Mouse (Mus musculus) hindbrain, embryonic 13.5 days (tissue): ENCODE data around the gene Atp6v1c2. TPM values are rescaled to one million over a fixed set of nuclear protein-coding genes. Genes with fewer than 3 reads are reported as not detected.

Experiments used
- ATAC-seq: fragments of 200-750 bp; cut with Nextera tagmentation; 2 replicates; pipeline ENCODE4 v1.8.0; 2017; ENCODE audit warnings: moderate TSS enrichment; ENCODE audit not compliant: low FRiP score
- H3K27ac ChIP-seq: fragments of 300-500 bp; sonication (generic); 2 replicates; pipeline ENCODE4 v1.5.1; 2015; ENCODE audit warnings: inconsistent platforms, mild to moderate bottlenecking, moderate library complexity
- H3K27me3 ChIP-seq: fragments of 300-500 bp; sonication (generic); 2 replicates; pipeline ENCODE4 v1.6.1; 2015; ENCODE audit warnings: mild to moderate bottlenecking, inconsistent platforms
- H3K36me3 ChIP-seq: fragments of 300-500 bp; sonication (generic); 2 replicates; pipeline ENCODE4 v1.6.1; 2015; ENCODE audit warnings: mild to moderate bottlenecking, inconsistent platforms
- H3K4me1 ChIP-seq: fragments of 300-500 bp; sonication (generic); replicated peaks from 2 replicates; pipeline ENCODE4 v1.6.1; 2015; ENCODE audit warnings: inconsistent platforms
- H3K4me2 ChIP-seq: fragments of 300-500 bp; sonication (generic); 2 replicates; pipeline ENCODE4 v1.6.1; 2015; ENCODE audit warnings: inconsistent platforms, mild to moderate bottlenecking, moderate library complexity
- H3K4me3 ChIP-seq: fragments of 300-500 bp; sonication (generic); 2 replicates; pipeline ENCODE4 v1.5.1; 2015; ENCODE audit warnings: mild to moderate bottlenecking, inconsistent platforms
- H3K9ac ChIP-seq: fragments of 300-500 bp; sonication (generic); 2 replicates; pipeline ENCODE4 v1.6.1; 2015; ENCODE audit warnings: mild to moderate bottlenecking, inconsistent platforms
- H3K9me3 ChIP-seq: fragments of 300-500 bp; sonication (generic); 2 replicates; pipeline ENCODE4 v1.6.1; 2016; ENCODE audit warnings: inconsistent platforms
- WGBS: fragments of 180-500 bp; shearing (Covaris S2); methylation state at CpG from one replicate; pipeline ENCODE4 v1.1.7; 2015; 5-methylcytosine and 5-hydroxymethylcytosine counted together
- polyA plus RNA-seq: library from polyadenylated mRNA; unstranded; fragments of >200 nt; fragmentation: Nextera tagmentation; extraction: Ambion mirVana; gene quantifications from 2 replicates; pipeline ENCODE4 v1.2.1, GENCODE M21; 2015

Atp6v1c2 gene
- polyA plus RNA-seq, 1 experiment from 2014 or later: 0.26 TPM

DNA sequence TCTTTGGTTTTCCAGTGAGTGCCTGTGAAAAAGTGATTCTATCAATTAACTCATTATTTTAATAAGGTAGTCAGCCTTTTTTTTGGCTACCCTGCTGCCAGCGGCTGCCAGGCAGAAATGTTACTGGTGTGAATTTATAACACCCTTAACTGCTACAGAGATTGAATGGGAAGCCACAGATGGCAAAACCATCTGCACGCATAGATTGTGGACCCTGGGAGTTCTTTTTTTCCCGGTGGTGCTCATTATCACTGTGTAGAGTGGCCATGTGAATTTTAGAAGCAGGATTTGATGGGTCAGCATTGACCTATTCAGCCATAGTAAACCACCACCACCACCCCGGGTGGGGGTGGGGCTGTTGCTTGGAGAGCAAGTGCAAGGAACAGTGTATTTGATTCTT lies 61.8 kb downstream of the Atp6v1c2 start:
- Histone ChIP-seq H3K9me3 (no peaks in the 10 kb centered on the region), H3K4me3 (peak overlapping the region; percentile 97), H3K27me3 (no peaks in the 10 kb centered on the region), H3K9ac (peak overlapping the region; percentile 93), H3K27ac (peak overlapping the region; percentile 82), H3K4me1 (peaks cover 49% of the 10 kb centered on the region), H3K36me3 (peaks cover 30% of the 10 kb centered on the region), H3K4me2 (peak overlapping the region; percentile 80)
- ATAC-seq: no peak
- WGBS: 8% methylated on average over 4 of the region's 4 CpGs

GRCm38 (mm10) chr12:17266673-17266990 lies 62.5 kb downstream of the Atp6v1c2 start:
- WGBS: under 1% methylated on average over 21 of the region's 21 CpGs
- peak; percentile 88 for ATAC-seq

GRCm38 (mm10) chr12:17265971-17266672 lies 63.0 kb downstream of the Atp6v1c2 start, which contains the start of gene Pdia6:
Gene Pdia6, plus strand, starts transcription at chr12:17266545.
- H3K9ac ChIP-seq: peak within 1 kb of the TSS; percentile 93
- peak within 1 kb of the TSS; percentile 80 for H3K4me2 ChIP-seq
- WGBS: 2% methylated on average over 47 of the region's 48 CpGs
- peaks cover 37% of the 10 kb centered on the region for H3K4me1 ChIP-seq
- no peaks in the 10 kb centered on the region for H3K27me3 ChIP-seq
- no peaks in the 10 kb centered on the region for H3K9me3 ChIP-seq
- H3K36me3 ChIP-seq: peaks cover 18% of the 10 kb centered on the region
- peak; percentile 98 for ATAC-seq
- peak within 1 kb of the TSS; percentile 97 for H3K4me3 ChIP-seq
- peak within 1 kb of the TSS; percentile 82 for H3K27ac ChIP-seq

More at GRCm38 (mm10) chr12:17266673-17266990, 62.5 kb downstream of the Atp6v1c2 start:
- Histone ChIP-seq H3K4me1 (peaks cover 42% of the 10 kb centered on the region), H3K4me2 (peak overlapping the region; percentile 80), H3K27ac (peak overlapping the region; percentile 82), H3K9ac (peak overlapping the region; percentile 93), H3K36me3 (peaks cover 23% of the 10 kb centered on the region), H3K27me3 (no peaks in the 10 kb centered on the region), H3K4me3 (peak overlapping the region; percentile 97), H3K9me3 (no peaks in the 10 kb centered on the region)

- peaks cover 6% of the 10 kb centered on the region for H3K36me3 ChIP-seq
- 80% methylated on average over 2 of the region's 2 CpGs for WGBS
- no peak overlapping the region for H3K9ac ChIP-seq
- ATAC-seq: no peak
- H3K4me3 ChIP-seq: no peak overlapping the region
- peaks cover 27% of the 10 kb centered on the region for H3K4me1 ChIP-seq
- H3K4me2 ChIP-seq: no peak overlapping the region
- no peak overlapping the region for H3K27ac ChIP-seq
- no peaks in the 10 kb centered on the region for H3K9me3 ChIP-seq
- no peaks in the 10 kb centered on the region for H3K27me3 ChIP-seq
These were observed 64.3 kb downstream of the Atp6v1c2 start for GRCm38 (mm10) chr12:17264826-17265225.

DNA sequence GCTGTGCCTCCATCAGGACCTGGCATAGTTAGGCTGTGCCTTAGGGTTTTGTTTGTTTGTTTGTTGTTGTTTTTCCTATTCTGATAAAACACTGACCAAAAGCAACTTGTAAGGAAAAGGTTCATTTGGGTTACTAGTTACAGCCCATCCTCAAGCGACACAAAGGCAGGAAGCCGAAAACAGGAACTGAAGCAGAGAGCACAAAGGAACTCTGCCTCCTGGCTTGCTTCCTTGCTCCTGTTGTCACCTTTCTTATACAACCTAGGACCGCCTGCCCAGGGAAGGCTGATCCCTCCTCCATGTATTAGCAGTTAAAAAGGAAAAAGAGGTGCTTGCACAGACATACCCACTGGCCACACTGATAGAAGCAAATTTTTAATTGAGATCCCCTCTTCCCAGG lies 65.3 kb downstream of the Atp6v1c2 start:
- WGBS: 71% methylated on average over 3 of the region's 3 CpGs
- Histone ChIP-seq H3K9me3 (no peaks in the 10 kb centered on the region), H3K36me3 (peaks cover 5% of the 10 kb centered on the region), H3K27me3 (no peaks in the 10 kb centered on the region), H3K9ac (no peak overlapping the region), H3K4me3 (no peak overlapping the region), H3K4me2 (no peak overlapping the region), H3K27ac (no peak overlapping the region), H3K4me1 (peaks cover 20% of the 10 kb centered on the region)
- ATAC-seq: no peak

DNA sequence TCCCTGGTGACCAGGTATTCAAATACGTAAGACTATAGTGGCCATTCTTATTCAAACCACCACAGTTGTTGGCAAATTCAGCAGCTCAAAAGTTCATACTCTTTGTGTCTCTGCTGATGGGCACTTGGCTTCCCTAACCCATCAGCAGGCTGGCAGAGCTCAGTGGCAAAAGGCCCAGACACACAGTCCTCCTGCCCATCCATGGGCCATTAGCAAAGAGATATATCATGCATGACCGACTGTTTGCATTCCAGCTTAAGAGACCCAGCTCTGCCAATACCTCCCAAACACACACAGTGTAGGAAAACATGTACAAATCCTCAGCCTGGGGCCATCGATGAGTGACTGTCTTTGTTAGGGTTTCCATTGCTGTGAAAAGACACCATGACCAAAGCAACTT lies 68.2 kb downstream of the Atp6v1c2 start:
- WGBS: 89% methylated on average over 3 of the region's 3 CpGs
- Histone ChIP-seq H3K4me3 (no peak overlapping the region), H3K36me3 (no peaks in the 10 kb centered on the region), H3K9ac (no peak overlapping the region), H3K4me2 (no peak overlapping the region), H3K27me3 (0 out of 2 replicates have a peak, but pooled peaks cover 3% of the 10 kb centered on the region), H3K9me3 (no peaks in the 10 kb centered on the region), H3K27ac (no peak overlapping the region), H3K4me1 (no peaks in the 10 kb centered on the region)
- ATAC-seq: no peak

DNA sequence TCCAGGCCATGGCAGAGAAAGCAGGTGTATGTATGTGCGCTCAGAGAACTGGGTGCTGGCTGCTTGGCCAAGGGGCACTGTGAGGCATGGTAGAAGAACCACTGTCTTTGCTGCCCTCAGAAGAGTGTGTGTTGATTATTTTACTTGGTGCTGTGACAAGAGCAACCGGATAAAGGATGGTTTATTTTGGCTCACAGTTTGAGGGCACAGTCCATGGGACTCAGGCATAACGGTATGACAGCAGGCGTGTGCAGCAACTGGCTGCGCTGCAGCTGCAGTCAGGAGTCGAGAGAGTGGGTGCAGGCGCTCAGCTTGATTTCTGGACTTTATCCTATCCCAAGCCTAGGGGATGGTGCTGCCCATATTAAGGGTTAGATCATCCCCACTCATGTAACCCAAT lies 70.7 kb downstream of the Atp6v1c2 start:
- 89% methylated on average over 7 of the region's 7 CpGs for WGBS
- peaks cover 14% of the 10 kb centered on the region for H3K27me3 ChIP-seq
- no peak for ATAC-seq
- H3K9me3 ChIP-seq: no peaks in the 10 kb centered on the region
- H3K4me2 ChIP-seq: no peak overlapping the region
- H3K4me3 ChIP-seq: no peak overlapping the region
- no peak overlapping the region for H3K9ac ChIP-seq
- H3K36me3 ChIP-seq: no peaks in the 10 kb centered on the region
- H3K27ac ChIP-seq: no peak overlapping the region
- no peaks in the 10 kb centered on the region for H3K4me1 ChIP-seq

DNA sequence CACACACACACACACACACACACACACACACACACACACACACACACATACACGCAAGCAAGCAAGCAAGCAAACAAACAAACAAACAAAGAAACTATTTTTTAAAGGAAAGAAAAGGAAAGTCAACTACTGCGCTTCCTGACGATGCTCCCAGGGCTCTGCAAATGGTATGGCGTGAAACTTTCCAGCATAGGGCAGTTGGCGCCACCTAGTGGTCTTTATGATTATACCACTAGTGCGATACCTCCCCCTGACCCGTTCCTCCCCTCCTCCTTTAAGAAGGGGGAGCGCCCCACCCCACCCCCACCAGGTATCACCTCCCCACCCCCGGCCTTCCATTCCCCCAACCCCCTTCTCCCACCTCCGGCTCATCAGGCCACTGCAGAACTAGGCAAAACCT lies 72.3 kb downstream of the Atp6v1c2 start:
- Histone ChIP-seq H3K4me1 (peaks cover 3% of the 10 kb centered on the region), H3K9ac (no peak overlapping the region), H3K36me3 (no peaks in the 10 kb centered on the region), H3K27ac (no peak overlapping the region), H3K4me2 (no peak overlapping the region), H3K27me3 (peaks cover 15% of the 10 kb centered on the region), H3K4me3 (no peak overlapping the region), H3K9me3 (no peaks in the 10 kb centered on the region)
- peak; percentile 45; the same call in 1 of the 2 replicates for ATAC-seq
- WGBS: 6% methylated on average over 9 of the region's 10 CpGs

DNA sequence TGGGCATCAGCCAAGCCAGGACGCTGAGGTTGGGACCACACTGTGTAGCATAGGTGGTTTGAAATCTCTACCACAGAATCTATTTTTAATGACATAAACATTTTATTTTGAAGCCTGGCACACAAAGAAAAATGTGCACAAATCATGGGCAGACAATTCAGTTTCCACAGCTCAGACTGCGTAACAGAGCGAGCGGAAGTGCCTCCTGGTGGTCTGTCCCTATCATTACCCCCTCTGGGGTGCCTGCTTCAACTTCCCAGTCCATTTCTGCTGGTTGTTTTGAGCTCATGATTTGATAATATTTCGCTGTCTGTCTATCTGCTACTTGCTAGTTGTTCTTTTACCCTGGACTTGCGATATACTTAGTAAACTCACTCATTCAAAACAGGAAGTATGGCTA lies 73.6 kb downstream of the Atp6v1c2 start:
- Histone ChIP-seq H3K9me3 (no peaks in the 10 kb centered on the region), H3K9ac (no peak overlapping the region), H3K4me3 (no peak overlapping the region), H3K4me1 (peaks cover 3% of the 10 kb centered on the region), H3K27me3 (peaks cover 15% of the 10 kb centered on the region), H3K4me2 (no peak overlapping the region), H3K27ac (no peak overlapping the region), H3K36me3 (no peaks in the 10 kb centered on the region)
- 87% methylated on average over 6 of the region's 6 CpGs for WGBS
- no peak for ATAC-seq

DNA sequence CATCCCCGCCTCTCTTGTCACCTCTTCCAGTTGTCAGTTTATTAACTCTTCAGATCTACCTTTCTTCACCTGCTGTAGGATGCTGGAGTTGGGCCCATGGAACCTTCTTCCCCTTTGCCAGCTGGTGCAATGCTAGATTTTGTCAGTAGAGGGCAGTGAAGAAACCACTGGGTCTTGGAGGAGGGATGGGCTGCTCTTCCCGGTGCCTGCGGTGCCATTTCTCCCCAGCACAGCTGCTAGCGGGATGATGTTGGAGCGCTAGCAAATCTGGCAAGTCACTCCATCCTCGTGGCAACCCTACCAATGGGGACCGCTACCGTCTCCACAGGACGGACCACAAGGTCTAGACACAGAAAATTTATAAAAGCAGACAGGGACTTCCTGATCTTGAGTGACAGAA lies 76.1 kb downstream of the Atp6v1c2 start:
- peak; percentile 56 for ATAC-seq
- H3K9ac ChIP-seq: no peak overlapping the region
- H3K27me3 ChIP-seq: peaks cover 15% of the 10 kb centered on the region
- no peaks in the 10 kb centered on the region for H3K9me3 ChIP-seq
- H3K4me2 ChIP-seq: peak overlapping the region; percentile 49
- peak overlapping the region; percentile 26 for H3K4me3 ChIP-seq
- peaks cover 3% of the 10 kb centered on the region for H3K4me1 ChIP-seq
- no peaks in the 10 kb centered on the region for H3K36me3 ChIP-seq
- no peak overlapping the region for H3K27ac ChIP-seq
- 5% methylated on average over 9 of the region's 9 CpGs for WGBS

DNA sequence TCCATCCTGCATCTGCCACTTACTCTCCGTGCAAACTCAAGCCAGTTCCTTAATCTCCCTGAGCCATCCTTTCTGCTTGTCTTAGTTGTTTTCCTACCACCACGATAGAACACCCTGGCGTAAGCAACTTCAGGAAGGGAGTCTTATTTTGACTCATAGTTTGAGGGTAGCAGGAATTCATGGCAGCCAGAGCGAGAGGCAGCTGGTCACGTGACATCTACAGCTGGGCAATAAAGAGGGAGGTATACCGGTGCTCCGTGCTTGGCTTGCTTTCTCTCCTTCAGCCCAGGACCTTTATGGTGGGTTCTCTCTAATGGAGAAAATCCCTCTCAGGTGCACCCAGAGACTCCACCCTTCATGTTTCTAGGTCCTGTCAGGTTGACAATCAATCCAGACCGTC lies 78.2 kb downstream of the Atp6v1c2 start:
- 83% methylated on average over 8 of the region's 8 CpGs for WGBS
- ATAC-seq: no peak
- H3K4me3 ChIP-seq: no peak overlapping the region
- no peak overlapping the region for H3K27ac ChIP-seq
- H3K9me3 ChIP-seq: no peaks in the 10 kb centered on the region
- H3K4me1 ChIP-seq: peaks cover 3% of the 10 kb centered on the region
- no peak overlapping the region for H3K9ac ChIP-seq
- no peaks in the 10 kb centered on the region for H3K36me3 ChIP-seq
- H3K27me3 ChIP-seq: peaks cover 12% of the 10 kb centered on the region
- no peak overlapping the region for H3K4me2 ChIP-seq

- Histone ChIP-seq H3K27ac (no peak overlapping the region), H3K4me2 (no peak overlapping the region), H3K9ac (no peak overlapping the region), H3K27me3 (no peaks in the 10 kb centered on the region), H3K9me3 (peaks cover 3% of the 10 kb centered on the region; the same call in 1 of the 2 replicates), H3K36me3 (no peaks in the 10 kb centered on the region), H3K4me1 (0 out of 2 replicates have a peak, but pooled peaks cover 4% of the 10 kb centered on the region), H3K4me3 (no peak overlapping the region)
- no peak for ATAC-seq
These were observed 87.1 kb downstream of the Atp6v1c2 start for GRCm38 (mm10) chr12:17242041-17242440.

GRCm38 (mm10) chr12:17241614-17242013 lies 87.5 kb downstream of the Atp6v1c2 start:
- no peaks in the 10 kb centered on the region for H3K27me3 ChIP-seq

More at GRCm38 (mm10) chr12:17241614-17242013, 87.5 kb downstream of the Atp6v1c2 start:
- Histone ChIP-seq H3K36me3 (no peaks in the 10 kb centered on the region), H3K9ac (no peak overlapping the region), H3K4me1 (0 out of 2 replicates have a peak, but pooled peaks cover 4% of the 10 kb centered on the region), H3K4me3 (no peak overlapping the region), H3K9me3 (peaks cover 3% of the 10 kb centered on the region; the same call in 1 of the 2 replicates), H3K27ac (no peak overlapping the region), H3K4me2 (no peak overlapping the region)
- no peak for ATAC-seq
- 95% methylated on average over 9 of the region's 9 CpGs for WGBS
